Mouse (Mus musculus): ENCODE measurements around the gene Zyg11a.

GRCm38 (mm10) chr4:108144880-108145279 lies 73.0 kb downstream of the Zyg11a start, which contains the start of gene Scp2:
- no peak for TF ChIP-seq POLR2A (IDR thresholded peaks at IDR 0.05; ENCODE audit: borderline replicate concordance, insufficient read depth, low read length)
- no peak for TF ChIP-seq CTCF (IDR thresholded peaks at IDR 0.05; ENCODE audit: borderline replicate concordance, insufficient read depth, low read depth, low read length)
